Mouse (Mus musculus) spleen, postnatal 14 days (tissue): ENCODE measurements around the gene Ntsr1.

ENCODE experiments used
- DNase-seq, 2 experiments: peaks; one replicate each; pipeline ENCODE4 v3.0.0; 2021 to 2022; ENCODE audit warnings: low spot score in 2 of 2

The Ntsr1 gene

GRCm38 (mm10) chr2:180499741-180500140 is at the start of gene Ntsr1:
Gene Ntsr1 (plus strand): TSS chr2:180499976.
- DNase-seq: no peak

- no peak for DNase-seq
These were observed 49.2 kb upstream of the Ntsr1 start for GRCm38 (mm10) chr2:180450529-180450928.

GRCm38 (mm10) chr2:180455723-180456698 is 43.8 kb upstream of the Ntsr1 start, which contains the start of gene Slco4a1:
Gene Slco4a1 (plus strand): TSS chr2:180456245.
- peak; percentile 73 to 80 for DNase-seq

- no peak for DNase-seq
These were observed 43.1 kb upstream of the Ntsr1 start for GRCm38 (mm10) chr2:180456705-180457104.

GRCm38 (mm10) chr2:180457680-180458079 is 42.1 kb upstream of the Ntsr1 start:
- no peak for DNase-seq

- no peak for DNase-seq
These were observed 40.3 kb upstream of the Ntsr1 start for GRCm38 (mm10) chr2:180459437-180459836.

- DNase-seq: no peak
These were observed 39.0 kb upstream of the Ntsr1 start for GRCm38 (mm10) chr2:180460801-180461200.

GRCm38 (mm10) chr2:180462593-180462992 is 37.2 kb upstream of the Ntsr1 start:
- no peak for DNase-seq

- no peak for DNase-seq
These were observed 33.3 kb upstream of the Ntsr1 start for GRCm38 (mm10) chr2:180466505-180466904.

GRCm38 (mm10) chr2:180468871-180469270 is 30.9 kb upstream of the Ntsr1 start:
- no peak for DNase-seq

GRCm38 (mm10) chr2:180469768-180470167 is 30.0 kb upstream of the Ntsr1 start:
- no peak for DNase-seq

GRCm38 (mm10) chr2:180472306-180473079 is 27.3 kb upstream of the Ntsr1 start:
- DNase-seq: peak in 1 of 2 experiments; percentile 14

- DNase-seq: peak in 1 of 2 experiments; percentile 12
These were observed 26.7 kb upstream of the Ntsr1 start for GRCm38 (mm10) chr2:180473080-180473440.

- DNase-seq: no peak
These were observed 24.9 kb upstream of the Ntsr1 start for GRCm38 (mm10) chr2:180474864-180475263.

- DNase-seq: no peak
These were observed 17.5 kb upstream of the Ntsr1 start for GRCm38 (mm10) chr2:180482274-180482673.

- no peak for DNase-seq
These were observed 14.9 kb upstream of the Ntsr1 start for GRCm38 (mm10) chr2:180484882-180485281.

GRCm38 (mm10) chr2:180485306-180485705 is 14.5 kb upstream of the Ntsr1 start:
- DNase-seq: no peak

- no peak for DNase-seq
These were observed 11.5 kb upstream of the Ntsr1 start for GRCm38 (mm10) chr2:180488210-180488751.

GRCm38 (mm10) chr2:180495906-180496305 is 3.9 kb upstream of the Ntsr1 start:
- no peak for DNase-seq

GRCm38 (mm10) chr2:180500726-180501125 is 950 bp downstream of the Ntsr1 start:
- no peak for DNase-seq

- no peak for DNase-seq
These were observed 1.6 kb downstream of the Ntsr1 start for GRCm38 (mm10) chr2:180501217-180501967.
